Mouse (Mus musculus) macrophage (primary cell): ENCODE measurements around the gene Olfr1453. TPM values are rescaled to one million over a fixed set of nuclear protein-coding genes. Genes with fewer than 3 reads are reported as not detected.
"Not testable (repeated sequence)": the region's sequence is repeated elsewhere in the genome, so short reads cannot be mapped to it uniquely, and the experiment has no call there.

Source experiments
- H3K27ac ChIP-seq: fragments of 350-480 bp; formaldehyde crosslinking; 2 replicates; pipeline ENCODE4 v1.9.0; 2021
- H3K36me3 ChIP-seq: fragments of 350-480 bp; formaldehyde crosslinking; 2 replicates; pipeline ENCODE4 v1.9.0; 2021; ENCODE audit errors: inconsistent target
- H3K4me3 ChIP-seq: fragments of 350-480 bp; formaldehyde crosslinking; 2 replicates; pipeline ENCODE4 v1.9.0; 2021; ENCODE audit errors: inconsistent target
- H3K79me2 ChIP-seq: fragments of 350-480 bp; formaldehyde crosslinking; 2 replicates; pipeline ENCODE4 v1.9.0; 2021; ENCODE audit errors: inconsistent target
- whole genome bisulfite sequencing: methylation state at CpG from one replicate; pipeline ENCODE4 v1.1.7; 2026; ENCODE audit warnings: inconsistent platforms; ENCODE audit not compliant: missing documents; 5-methylcytosine and 5-hydroxymethylcytosine counted together
- polyA plus RNA-seq: library from polyadenylated mRNA; stranded (reverse); fragments of 250-400 nt; gene quantifications from 3 replicates; pipeline ENCODE4 v1.2.4, GENCODE M21; 2018; ENCODE audit warnings: inconsistent platforms
- total RNA-seq, 78 experiments: library from RNA; depleted of rRNA; stranded (reverse); fragments of 250-400 nt; gene quantifications; 1 replicate in 9 of 78; 2 replicates in 24 of 78; 3 replicates in 43 of 78; 4 replicates in 2 of 78; pipeline ENCODE4 v1.2.4; 2018; ENCODE audit warnings: inconsistent platforms in 56 of 78

Gene Olfr1453
- not detected for total RNA-seq (2018; cell fraction: chromatin; rRNA removed)
- total RNA-seq (2018; cell fraction: cytosol; rRNA removed): not detected
- total RNA-seq (2018; cell fraction: nucleus; rRNA removed): not detected
- polyA plus RNA-seq: not detected in 3 replicates

DNA sequence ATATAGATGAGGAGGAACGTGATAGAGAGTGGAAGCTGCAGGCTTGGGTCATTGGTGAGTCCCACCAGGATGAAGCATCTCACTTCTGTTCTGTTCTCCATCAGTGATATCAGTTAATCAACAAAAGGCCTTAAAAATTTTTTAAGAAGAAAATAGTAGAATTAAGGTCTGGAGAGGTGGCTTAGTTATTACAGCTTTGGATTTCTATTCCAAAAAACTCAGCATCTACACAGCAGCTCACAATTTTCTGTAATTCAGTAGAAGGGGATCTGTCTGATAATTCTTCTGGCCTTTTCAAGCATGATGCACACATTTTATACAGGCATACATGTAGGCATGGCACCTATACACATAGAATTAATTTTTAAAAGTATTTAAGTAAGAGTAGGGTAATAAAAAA, at the start of gene Olfr1453:
Olfr1453 (minus strand) TSS at position 101 of the 400 bp plus-strand sequence.
- H3K27ac ChIP-seq: no peak within 1 kb of the TSS
- H3K4me3 ChIP-seq: no peak within 1 kb of the TSS
- no peaks in the 10 kb centered on the region for H3K79me2 ChIP-seq
- no peaks in the 10 kb centered on the region for H3K36me3 ChIP-seq
- 56% methylated on average over 1 of the region's 1 CpGs for WGBS

DNA sequence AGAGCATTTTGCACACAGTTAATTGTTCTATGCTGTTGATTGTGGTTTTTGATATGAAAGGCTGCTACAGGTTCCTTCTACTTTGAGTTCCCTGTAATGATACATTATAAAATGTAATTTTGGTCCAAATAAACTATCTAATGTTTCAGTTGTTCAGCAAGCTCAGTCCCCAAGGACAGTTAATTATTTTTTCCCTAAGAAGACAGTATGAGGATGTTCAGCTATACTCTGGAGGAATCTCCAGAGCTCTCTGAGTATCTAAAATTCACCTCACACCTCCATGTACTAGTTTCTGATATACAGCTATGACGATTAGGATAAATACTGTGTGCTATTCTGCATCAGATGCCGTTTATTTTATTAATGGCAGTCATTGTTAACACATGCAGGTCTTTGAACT, 32.2 kb upstream of the Olfr1453 start, which contains the start of gene Olfr1454:
Olfr1454 (plus strand) TSS at position 301 of the 400 bp plus-strand sequence.
- no peaks in the 10 kb centered on the region for H3K36me3 ChIP-seq
- H3K79me2 ChIP-seq: no peaks in the 10 kb centered on the region
- WGBS: 67% methylated on average over 2 of the region's 2 CpGs
- no peak within 1 kb of the TSS for H3K4me3 ChIP-seq
- no peak within 1 kb of the TSS for H3K27ac ChIP-seq

GRCm38 (mm10) chr19:12994714-12995113, 33.4 kb downstream of the Olfr1453 start, which contains the start of gene Olfr1451:
TSS of gene Olfr1451 (plus strand) at chr19:12995014.
- Histone ChIP-seq H3K27ac (no peak within 1 kb of the TSS), H3K79me2 (no peaks in the 10 kb centered on the region)
- 76% methylated on average over 2 of the region's 2 CpGs for WGBS

GRCm38 (mm10) chr19:12992316-12992715, 35.8 kb downstream of the Olfr1453 start:
- not testable (repeated sequence) for H3K27ac ChIP-seq, H3K4me3 ChIP-seq
- WGBS: 93% methylated on average over 4 of the region's 4 CpGs

More at GRCm38 (mm10) chr19:12994714-12995113, 33.4 kb downstream of the Olfr1453 start, which contains the start of gene Olfr1451:
- no peak within 1 kb of the TSS for H3K4me3 ChIP-seq
- no peaks in the 10 kb centered on the region for H3K36me3 ChIP-seq

More at GRCm38 (mm10) chr19:12992316-12992715, 35.8 kb downstream of the Olfr1453 start:
- not testable (repeated sequence) for H3K36me3 ChIP-seq, H3K79me2 ChIP-seq

Other genes starting within 250 kb of the Olfr1453 start
- gene Zfp91, start 232.2 kb downstream of the Olfr1453 start, polyA plus RNA-seq: 50.8 to 76.2 TPM (median 59.4 TPM) in 3 replicates
- gene Lpxn, start 232.1 kb downstream of the Olfr1453 start, polyA plus RNA-seq: 84.8 to 185 TPM (median 109 TPM) in 3 replicates
- not detected in 3 replicates for gene Gm5244, start 181.6 kb downstream of the Olfr1453 start, polyA plus RNA-seq
- 0.14 to 0.44 TPM (median 0.25 TPM) in 3 replicates for gene Olfr1444, start 171.0 kb downstream of the Olfr1453 start, polyA plus RNA-seq
- not detected in 3 replicates for gene Olfr1445, start 144.5 kb downstream of the Olfr1453 start, polyA plus RNA-seq
- gene Olfr1446, start 134.8 kb downstream of the Olfr1453 start, polyA plus RNA-seq: not detected in 3 replicates
- gene Olfr1447, start 124.6 kb downstream of the Olfr1453 start, polyA plus RNA-seq: not detected in 3 replicates
- gene Olfr1448, start 103.9 kb downstream of the Olfr1453 start, polyA plus RNA-seq: not detected in 3 replicates
- gene Olfr1449, start 97.5 kb downstream of the Olfr1453 start, polyA plus RNA-seq: not detected in 3 replicates
- not detected in 3 replicates for gene Olfr1450, start 78.1 kb downstream of the Olfr1453 start, polyA plus RNA-seq
- gene Olfr1451, start 33.3 kb downstream of the Olfr1453 start, polyA plus RNA-seq: not detected in 3 replicates
- not detected in 3 replicates for gene Olfr1454, start 32.3 kb upstream of the Olfr1453 start, polyA plus RNA-seq
- gene Olfr1457, start 69.6 kb upstream of the Olfr1453 start, polyA plus RNA-seq: not detected in 3 replicates
- gene Olfr1458, start 78.4 kb upstream of the Olfr1453 start, polyA plus RNA-seq: not detected in 3 replicates
- not detected in 3 replicates for gene Olfr1459, start 121.2 kb upstream of the Olfr1453 start, polyA plus RNA-seq
- not detected in 3 replicates for gene Olfr1461, start 134.7 kb upstream of the Olfr1453 start, polyA plus RNA-seq
- gene Olfr1462, start 157.4 kb upstream of the Olfr1453 start, polyA plus RNA-seq: not detected in 3 replicates
- gene Olfr1463, start 203.0 kb upstream of the Olfr1453 start, polyA plus RNA-seq: not detected in 3 replicates